Mouse (Mus musculus) embryonic facial prominence, embryonic 14.5 days (tissue): ENCODE measurements around the gene Khdc3. TPM values are rescaled to one million over a fixed set of nuclear protein-coding genes. Genes with fewer than 3 reads are reported as not detected.

Experiments
- ATAC-seq: fragments of 200-750 bp; cut with Nextera tagmentation; 2 replicates; pipeline ENCODE4 v1.8.0; 2017; ENCODE audit warnings: low read depth, moderate number of reproducible peaks, moderate TSS enrichment
- DNase-seq: peaks from one replicate; pipeline ENCODE4 v3.0.0-alpha.2; 2015; ENCODE audit warnings: low spot score
- H3K27ac ChIP-seq: fragments of 300-500 bp; sonication (generic); replicated peaks from 2 replicates; pipeline ENCODE4 v1.5.1; 2014; ENCODE audit warnings: low read depth, mild to moderate bottlenecking, low read length, moderate library complexity
- H3K27me3 ChIP-seq: fragments of 300-500 bp; sonication (generic); replicated peaks from 2 replicates; pipeline ENCODE4 v1.6.1; 2014; ENCODE audit warnings: low read length; ENCODE audit not compliant: control insufficient read depth, insufficient read depth
- H3K36me3 ChIP-seq: fragments of 300-500 bp; sonication (generic); 2 replicates; pipeline ENCODE4 v1.6.1; 2014; ENCODE audit warnings: low read length, mixed read lengths; ENCODE audit not compliant: control insufficient read depth, insufficient read depth
- H3K4me1 ChIP-seq: fragments of 300-500 bp; sonication (generic); 2 replicates; pipeline ENCODE4 v1.6.1; 2014; ENCODE audit warnings: antibody characterized with exemption, low read length; ENCODE audit not compliant: control insufficient read depth, insufficient read depth
- H3K4me2 ChIP-seq: fragments of 300-500 bp; sonication (generic); 2 replicates; pipeline ENCODE4 v1.6.1; 2014; ENCODE audit warnings: low read depth, mild to moderate bottlenecking, low read length, moderate library complexity, mixed read lengths
- H3K4me3 ChIP-seq: fragments of 300-500 bp; sonication (generic); 2 replicates; pipeline ENCODE4 v1.5.1; 2014; ENCODE audit warnings: low read depth, mild to moderate bottlenecking, low read length
- H3K9ac ChIP-seq: fragments of 300-500 bp; sonication (generic); 2 replicates; pipeline ENCODE4 v1.6.1; 2014; ENCODE audit warnings: low read depth, mild to moderate bottlenecking, low read length, moderate library complexity, mixed read lengths
- H3K9me3 ChIP-seq: fragments of 300-500 bp; sonication (generic); 2 replicates; pipeline ENCODE4 v1.6.1; 2016; ENCODE audit warnings: low read length; ENCODE audit not compliant: control insufficient read depth
- WGBS: fragments of 180-500 bp; shearing (Covaris S2); extraction: QIAGEN DNeasy Blood & Tissue Kit; methylation state at CpG from one replicate; pipeline ENCODE4 v1.1.7; 2014; 5-methylcytosine and 5-hydroxymethylcytosine counted together
- polyA plus RNA-seq: library from polyadenylated mRNA; unstranded; fragments of >200 nt; fragmentation: Nextera tagmentation; extraction: Ambion mirVana; gene quantifications from 2 replicates; pipeline ENCODE4 v1.2.1, GENCODE M21; 2014

Khdc3 gene
- polyA plus RNA-seq, 1 experiment from 2014 or later = 0.10 TPM

DNA sequence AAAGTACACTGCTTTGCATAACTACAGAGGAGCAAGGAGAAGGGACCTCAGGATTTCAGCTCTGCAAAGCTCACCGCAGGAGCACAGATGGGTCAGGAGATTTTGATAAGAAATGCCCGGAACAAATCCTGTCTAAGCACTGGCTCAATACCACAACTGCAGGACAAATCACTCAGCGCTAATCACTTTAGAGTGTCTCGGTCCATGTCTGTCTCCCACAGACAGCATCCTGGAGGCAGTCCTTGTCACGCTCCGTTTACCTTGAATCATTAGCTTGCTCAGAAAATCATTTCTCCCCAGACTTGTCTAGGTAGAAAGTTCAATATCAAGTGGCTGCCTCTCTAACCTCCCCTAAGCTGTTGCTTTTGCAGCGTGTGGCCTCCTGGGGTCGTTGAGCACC lies 28.2 kb downstream of the Khdc3 start:
- Histone ChIP-seq H3K27me3 (no peaks in the 10 kb centered on the region), H3K27ac (no peak overlapping the region), H3K9ac (no peak overlapping the region), H3K36me3 (peaks cover 55% of the 10 kb centered on the region), H3K4me2 (no peak overlapping the region), H3K4me3 (no peak overlapping the region), H3K9me3 (no peaks in the 10 kb centered on the region), H3K4me1 (no peaks in the 10 kb centered on the region)
- WGBS = 80% methylated on average over 8 of the region's 8 CpGs
- no peak for DNase-seq
- no peak for ATAC-seq

DNA sequence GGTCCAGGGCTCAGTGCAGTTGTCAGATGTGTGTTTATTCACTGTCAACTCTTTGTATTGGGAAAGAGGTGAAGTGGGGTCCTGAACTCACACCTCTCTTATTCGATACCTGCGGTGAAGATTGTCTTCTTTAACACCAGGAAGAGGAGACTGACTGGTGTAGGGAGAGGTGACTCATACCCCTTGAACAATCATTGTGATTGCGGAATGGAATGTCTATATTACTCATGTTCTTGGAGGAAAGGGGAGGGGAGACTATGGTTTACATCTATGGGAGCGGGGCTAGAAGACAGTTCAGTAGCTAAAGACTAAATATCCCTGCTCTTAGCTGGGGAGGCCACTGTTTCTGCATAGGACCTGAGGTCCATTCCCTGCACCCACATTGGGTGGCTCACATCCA lies 28.9 kb downstream of the Khdc3 start:
- 85% methylated on average over 4 of the region's 4 CpGs for WGBS

DNA sequence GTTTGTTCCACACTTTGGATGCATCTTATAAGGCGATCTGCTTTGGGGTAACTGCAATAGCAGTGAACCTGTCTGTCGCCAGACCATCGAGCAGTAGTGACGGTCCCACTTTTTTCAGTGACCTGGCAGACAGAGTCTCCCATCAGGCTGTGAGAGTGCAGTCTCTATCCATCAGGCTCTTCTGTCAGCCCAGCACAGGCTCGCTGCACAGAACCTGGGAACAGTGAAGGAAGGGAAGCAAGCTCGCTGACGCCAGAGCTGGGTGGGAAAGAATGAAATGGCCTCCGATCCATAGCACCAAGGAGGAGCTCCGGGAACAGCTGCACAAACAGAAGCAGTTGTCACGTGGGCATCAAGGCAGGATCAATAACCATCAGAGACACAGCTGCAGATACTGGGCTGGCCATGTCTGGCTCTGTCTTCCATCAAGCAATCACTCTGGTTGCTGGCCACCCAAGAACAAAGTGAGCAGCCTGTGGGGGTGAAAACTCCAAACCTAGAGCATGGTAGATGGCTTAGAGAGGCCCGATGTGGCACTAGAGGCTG lies 35.8 kb downstream of the Khdc3 start:
- ATAC-seq (no peak), DNase-seq (no peak)
- H3K4me1 ChIP-seq = no peaks in the 10 kb centered on the region
- H3K36me3 ChIP-seq = no peaks in the 10 kb centered on the region
- no peak overlapping the region for H3K4me2 ChIP-seq
- H3K9me3 ChIP-seq = no peaks in the 10 kb centered on the region
- no peak overlapping the region for H3K9ac ChIP-seq
- H3K4me3 ChIP-seq = no peak overlapping the region
- H3K27me3 ChIP-seq = no peaks in the 10 kb centered on the region
- WGBS = 61% methylated on average over 11 of the region's 11 CpGs
- H3K27ac ChIP-seq = no peak overlapping the region

More for the DNA sequence above, 28.9 kb downstream of the Khdc3 start:
- no peak for ATAC-seq
- H3K4me3 ChIP-seq = no peak overlapping the region
- no peaks in the 10 kb centered on the region for H3K4me1 ChIP-seq
- no peak overlapping the region for H3K4me2 ChIP-seq
- no peak for DNase-seq
- H3K36me3 ChIP-seq = peaks cover 49% of the 10 kb centered on the region
- no peaks in the 10 kb centered on the region for H3K9me3 ChIP-seq
- no peak overlapping the region for H3K27ac ChIP-seq
- H3K9ac ChIP-seq = no peak overlapping the region
- no peaks in the 10 kb centered on the region for H3K27me3 ChIP-seq

Other genes with a start within 250 kb of the Khdc3 start
- 7.1 and 7.9 TPM in 2 replicates for gene Pygo1, start 176.2 kb upstream of the Khdc3 start, polyA plus RNA-seq
- 2.0 and 2.1 TPM in 2 replicates for gene Dyx1c1, start 143.1 kb upstream of the Khdc3 start, polyA plus RNA-seq
- not detected in 2 replicates for gene Gm44503, start 143.0 kb upstream of the Khdc3 start, polyA plus RNA-seq
- gene Ccpg1os, start 116.5 kb upstream of the Khdc3 start, polyA plus RNA-seq = 15.0 and 21.2 TPM in 2 replicates
- 33.3 and 38.3 TPM in 2 replicates for gene Ccpg1, start 116.4 kb upstream of the Khdc3 start, polyA plus RNA-seq
- gene Pigb, start 61.5 kb upstream of the Khdc3 start, polyA plus RNA-seq = 11.5 and 14.6 TPM in 2 replicates
- gene Rab27a, start 57.0 kb upstream of the Khdc3 start, polyA plus RNA-seq = 2.1 and 2.5 TPM in 2 replicates
- not detected in 2 replicates for gene Gm20509, start 634 bp downstream of the Khdc3 start, polyA plus RNA-seq
- 105 and 119 TPM in 2 replicates for gene Rsl24d1, start 11.6 kb downstream of the Khdc3 start, polyA plus RNA-seq